In genomic region chr17:5548546-5548945, GRCm38 (mm10) we compare ENCODE assay signal across 35 mouse cellular contexts.
"Had no signal": no experiment of that assay in that cellular context is flagged by ENCODE, and none has a peak within 500 bp of the region (broad histone marks: within the 10 kb centered on the region; RNA-seq: fewer than 3 reads in every experiment).

No protein-coding gene starts in this region.

- H3K9ac ChIP-seq: heart, embryonic 12.5 days; heart, embryonic 13.5 days; heart, embryonic 15.5 days; hindbrain, embryonic 12.5 days; hindbrain, embryonic 13.5 days; hindbrain, embryonic 14.5 days; hindbrain, embryonic 15.5 days; intestine, embryonic 15.5 days; kidney, embryonic 15.5 days had no signal

- H3K4me3 ChIP-seq: heart, embryonic 10.5 days; heart, embryonic 12.5 days; heart, embryonic 13.5 days; heart, embryonic 15.5 days; hindbrain, embryonic 10.5 days; hindbrain, embryonic 12.5 days; hindbrain, embryonic 13.5 days; hindbrain, embryonic 15.5 days; intestine, embryonic 15.5 days; kidney, embryonic 15.5 days; layer of hippocampus, adult 2 months had no signal

- H3K4me2 ChIP-seq: heart, embryonic 11.5 days; heart, embryonic 12.5 days; heart, embryonic 13.5 days; heart, embryonic 15.5 days; hindbrain, embryonic 12.5 days; hindbrain, embryonic 13.5 days; hindbrain, embryonic 14.5 days; hindbrain, embryonic 15.5 days; intestine, embryonic 15.5 days; kidney, embryonic 15.5 days had no signal

- DNase-seq: heart, postnatal 10 days; heart, postnatal 14 days; heart, postnatal 36 days; heart, postnatal 4 days; kidney, adult 11 months; kidney, adult 18-20 months; kidney, adult 2 months; kidney, adult 8-10 months; kidney, adult 9 months; kidney, postnatal 10 days; kidney, postnatal 14 days; kidney, postnatal 25 days; kidney, postnatal 36 days; kidney, postnatal 4 days; layer of hippocampus, adult 9-11 months; layer of hippocampus, postnatal 36 days had no signal

- H3K9me3 ChIP-seq: heart, embryonic 10.5 days; heart, embryonic 13.5 days; heart, embryonic 15.5 days; hindbrain, embryonic 10.5 days; hindbrain, embryonic 12.5 days; hindbrain, embryonic 13.5 days; hindbrain, embryonic 15.5 days; intestine, embryonic 15.5 days; kidney, embryonic 15.5 days had no signal

- H3K27ac ChIP-seq: heart, embryonic 10.5 days; heart, embryonic 13.5 days; heart, embryonic 15.5 days; hindbrain, embryonic 10.5 days; hindbrain, embryonic 12.5 days; hindbrain, embryonic 13.5 days; hindbrain, embryonic 14.5 days; hindbrain, embryonic 15.5 days; hindbrain, postnatal 0 days; intestine, embryonic 15.5 days; kidney, embryonic 15.5 days; kidney, postnatal 0 days had no signal

- ATAC-seq: hindbrain, embryonic 16.5 days; hindbrain, postnatal 0 days; inflammation-experienced regulatory T-cells, adult 6 months; intestine, embryonic 15.5 days; intestine, embryonic 16.5 days; intestine, postnatal 0 days had no signal

- H3K4me1 ChIP-seq: heart, embryonic 10.5 days; heart, embryonic 12.5 days; heart, embryonic 13.5 days; heart, embryonic 15.5 days; hindbrain, embryonic 12.5 days had no signal

- H3K27me3 ChIP-seq: heart, embryonic 12.5 days; heart, embryonic 13.5 days; heart, embryonic 15.5 days; hindbrain, embryonic 12.5 days; hindbrain, embryonic 13.5 days; hindbrain, embryonic 15.5 days; intestine, embryonic 15.5 days; kidney, embryonic 15.5 days had no signal

- H3K36me3 ChIP-seq: heart, embryonic 10.5 days; heart, embryonic 12.5 days; heart, embryonic 13.5 days; heart, embryonic 15.5 days; hindbrain, embryonic 10.5 days; hindbrain, embryonic 12.5 days; hindbrain, embryonic 13.5 days; hindbrain, embryonic 15.5 days; intestine, embryonic 15.5 days; kidney, embryonic 15.5 days had no signal
